Mouse (Mus musculus) lung, postnatal 0 days (tissue): Measurements from ENCODE around the gene Cd3d. TPM values are rescaled to one million over a fixed set of nuclear protein-coding genes. Genes with fewer than 3 reads are reported as not detected.

Experiments
- ATAC-seq: fragments of 200-750 bp; cut with Nextera tagmentation; 2 replicates; pipeline ENCODE4 v1.8.0; 2017; ENCODE audit warnings: moderate library complexity
- DNase-seq: peaks from one replicate; pipeline ENCODE4 v3.0.0-alpha.2; 2016; ENCODE audit warnings: low spot score
- H3K27ac ChIP-seq: fragments of 300-500 bp; sonication (generic); 2 replicates; pipeline ENCODE4 v1.5.1; 2014; ENCODE audit warnings: antibody characterized with exemption, mild to moderate bottlenecking, low read length, mixed read lengths
- H3K27me3 ChIP-seq: fragments of 300-500 bp; sonication (generic); replicated peaks from 2 replicates; pipeline ENCODE4 v1.6.1; 2014; ENCODE audit warnings: low read length, mixed read lengths; ENCODE audit not compliant: insufficient read depth
- H3K36me3 ChIP-seq: fragments of 300-500 bp; sonication (generic); 2 replicates; pipeline ENCODE4 v1.6.1; 2014; ENCODE audit warnings: low read length, mixed read lengths; ENCODE audit not compliant: insufficient read depth
- H3K4me1 ChIP-seq: fragments of 300-500 bp; sonication (generic); 2 replicates; pipeline ENCODE4 v1.6.1; 2014; ENCODE audit warnings: antibody characterized with exemption, low read depth, low read length, mixed read lengths; ENCODE audit not compliant: insufficient read depth
- H3K4me2 ChIP-seq: fragments of 300-500 bp; sonication (generic); replicated peaks from 2 replicates; pipeline ENCODE4 v1.6.1; 2014; ENCODE audit warnings: low read depth, mild to moderate bottlenecking, low read length, moderate library complexity, mixed read lengths
- H3K4me3 ChIP-seq: fragments of 300-500 bp; sonication (generic); 2 replicates; pipeline ENCODE4 v1.5.1; 2014; ENCODE audit warnings: low read depth, low read length
- H3K9ac ChIP-seq: fragments of 300-500 bp; sonication (generic); replicated peaks from 2 replicates; pipeline ENCODE4 v1.6.1; 2014; ENCODE audit warnings: low read depth, mild to moderate bottlenecking
- H3K9me3 ChIP-seq: fragments of 300-500 bp; sonication (generic); 2 replicates; pipeline ENCODE4 v1.6.1; 2016; ENCODE audit warnings: low read length, mixed read lengths
- CTCF ChIP-seq: IDR thresholded peaks from 2 replicates; pipeline ENCODE4 v1.5.1; 2016; ENCODE audit warnings: antibody characterized with exemption, mild to moderate bottlenecking
- EP300 ChIP-seq: IDR thresholded peaks from 2 replicates; pipeline ENCODE4 v1.6.1; 2016; ENCODE audit warnings: antibody characterized with exemption, mild to moderate bottlenecking, control low read depth
- WGBS: fragments of 180-500 bp; shearing (Covaris S2); extraction: QIAGEN DNeasy Blood & Tissue Kit; methylation state at CpG from one replicate; pipeline ENCODE4 v1.1.7; 2014; 5-methylcytosine and 5-hydroxymethylcytosine counted together
- polyA plus RNA-seq: library from polyadenylated mRNA; unstranded; fragments of >200 nt; fragmentation: Nextera tagmentation; extraction: Ambion mirVana; gene quantifications from 2 replicates; pipeline ENCODE4 v1.2.1, GENCODE M21; 2015

The Cd3d gene
- polyA plus RNA-seq, 1 experiment from 2014 or later: 0.39 TPM

DNA sequence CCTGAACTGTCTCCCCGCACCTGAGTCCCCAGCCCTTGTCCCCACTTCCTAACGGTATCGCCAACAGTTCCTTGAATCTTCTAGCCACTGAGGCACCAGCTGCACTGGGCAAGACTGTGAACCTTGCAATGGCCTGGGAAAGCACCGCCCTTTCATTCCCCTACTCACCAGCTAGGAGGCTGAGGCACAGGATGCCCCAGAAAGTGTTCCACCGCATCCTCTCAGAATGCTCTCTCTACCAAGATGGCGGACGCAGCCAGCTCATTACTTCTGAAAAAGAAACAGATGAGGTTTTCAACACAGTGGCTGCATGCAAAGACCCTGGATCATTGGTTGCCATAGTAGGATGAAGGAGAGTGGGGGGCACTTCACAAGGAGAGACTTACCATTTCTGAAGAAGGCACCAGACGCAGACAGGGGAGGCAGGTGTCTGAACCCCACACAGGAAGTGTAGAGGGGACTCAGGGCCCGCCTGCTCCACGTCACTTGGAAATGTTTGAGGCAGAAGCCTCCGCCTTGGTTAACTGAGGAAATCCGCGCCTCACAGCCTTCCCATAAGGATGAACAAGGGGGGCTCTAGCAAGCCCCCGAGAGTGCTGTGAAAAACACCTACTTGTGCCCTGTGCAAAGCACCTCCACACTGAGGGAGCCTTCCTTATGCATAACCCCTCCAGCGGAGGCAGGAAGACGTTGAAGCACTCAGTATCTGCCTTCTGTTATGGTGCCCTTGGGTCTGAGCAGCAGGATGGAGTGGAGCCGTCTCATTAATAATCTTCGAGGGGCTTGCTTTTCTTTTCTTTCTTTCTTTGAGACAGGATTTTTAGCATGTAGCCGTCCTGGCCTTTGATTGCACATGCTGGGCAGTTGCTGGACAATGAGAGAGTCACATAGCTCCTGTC lies 27.8 kb downstream of the Cd3d start, which contains the start of gene Cd3e:
Cd3e (minus strand) TSS at position 448 of the 899 bp plus-strand sequence.
- WGBS: 82% methylated on average over 19 of the region's 19 CpGs
- ATAC-seq (no peak), DNase-seq (no peak)
- Histone ChIP-seq H3K27ac (no peak within 1 kb of the TSS), H3K36me3 (no peaks in the 10 kb centered on the region), H3K9ac (no peak within 1 kb of the TSS), H3K4me1 (no peaks in the 10 kb centered on the region), H3K27me3 (no peaks in the 10 kb centered on the region), H3K9me3 (no peaks in the 10 kb centered on the region), H3K4me3 (no peak within 1 kb of the TSS), H3K4me2 (no peak within 1 kb of the TSS)
- TF ChIP-seq EP300 (no peak), CTCF (no peak)

DNA sequence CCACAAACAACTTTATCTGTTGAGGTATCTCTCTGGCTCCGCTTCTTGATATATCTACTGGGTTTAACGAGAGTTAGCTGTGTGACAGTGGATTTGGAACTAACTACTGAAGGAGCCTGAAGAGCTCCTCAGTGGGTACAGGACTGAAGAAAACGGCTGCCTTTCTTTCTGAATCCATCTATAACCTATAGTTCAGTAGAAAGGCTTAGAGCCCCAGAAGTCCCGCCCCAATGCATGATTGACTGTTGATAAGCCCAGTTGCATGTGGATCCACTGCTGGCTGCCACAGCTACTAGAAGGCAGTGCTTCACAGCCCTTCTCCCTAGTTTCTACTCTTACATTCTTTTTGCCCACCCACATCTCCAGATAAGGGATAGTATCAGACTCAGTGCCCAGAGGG lies 28.9 kb downstream of the Cd3d start:
- no peaks in the 10 kb centered on the region for H3K4me1 ChIP-seq
- H3K27ac ChIP-seq: no peak overlapping the region
- H3K9ac ChIP-seq: no peak overlapping the region
- no peak for ATAC-seq
- DNase-seq: peak; percentile 11
- WGBS: 59% methylated on average over 4 of the region's 4 CpGs
- H3K4me3 ChIP-seq: no peak overlapping the region
- H3K27me3 ChIP-seq: no peaks in the 10 kb centered on the region
- no peaks in the 10 kb centered on the region for H3K9me3 ChIP-seq
- no peaks in the 10 kb centered on the region for H3K36me3 ChIP-seq
- no peak overlapping the region for H3K4me2 ChIP-seq
- TF ChIP-seq EP300 (no peak), CTCF (no peak)

DNA sequence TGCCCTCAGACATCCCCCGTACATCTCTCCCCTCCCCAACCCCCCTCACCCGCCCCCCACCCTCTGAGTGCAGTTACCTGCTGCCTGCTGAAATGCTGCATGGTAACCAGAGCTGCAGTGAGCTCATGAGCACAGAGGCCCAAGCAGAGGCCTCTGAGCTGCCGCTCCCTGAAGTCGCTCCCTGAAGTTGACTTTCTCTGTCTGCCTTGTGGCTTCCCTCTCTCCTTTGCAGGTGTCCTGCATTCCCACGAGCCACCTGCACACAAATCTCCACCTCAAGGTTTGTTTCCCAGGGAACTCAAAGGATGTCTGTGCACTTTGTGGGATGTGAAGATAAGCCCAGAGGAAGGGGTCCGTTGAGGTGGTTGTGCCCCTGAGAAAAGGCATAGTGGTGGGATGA lies 29.7 kb downstream of the Cd3d start:
- WGBS: 34% methylated on average over 6 of the region's 6 CpGs
- no peaks in the 10 kb centered on the region for H3K4me1 ChIP-seq
- H3K36me3 ChIP-seq: no peaks in the 10 kb centered on the region
- ATAC-seq (no peak), DNase-seq (no peak)
- no peaks in the 10 kb centered on the region for H3K9me3 ChIP-seq
- no peak overlapping the region for H3K27ac ChIP-seq
- H3K9ac ChIP-seq: no peak overlapping the region
- no peak overlapping the region for H3K4me2 ChIP-seq
- no peak overlapping the region for H3K4me3 ChIP-seq
- no peak for TF ChIP-seq EP300
- TF ChIP-seq CTCF: no peak
- no peaks in the 10 kb centered on the region for H3K27me3 ChIP-seq

DNA sequence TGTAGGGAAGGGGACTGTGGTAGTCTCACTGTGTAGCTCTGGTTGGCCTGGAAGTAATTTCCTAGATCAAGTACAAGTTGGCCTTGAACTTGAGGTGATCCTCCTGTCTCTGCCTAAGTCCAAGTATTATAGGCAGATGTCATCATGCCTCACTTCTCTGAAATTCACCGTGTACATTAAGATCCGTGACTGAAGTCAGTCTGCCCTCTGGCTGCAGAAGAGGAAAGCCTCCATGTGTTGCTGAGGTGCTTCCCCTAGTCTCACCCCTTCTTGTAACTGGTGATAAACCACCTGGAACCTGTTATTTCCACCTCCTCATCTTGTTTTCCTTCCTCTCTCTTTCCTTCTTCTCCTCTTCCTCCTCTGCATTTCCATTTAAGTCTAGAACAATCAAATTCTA lies 33.3 kb downstream of the Cd3d start:
- H3K9ac ChIP-seq: no peak overlapping the region
- WGBS: 32% methylated on average over 2 of the region's 2 CpGs
- H3K27ac ChIP-seq: no peak overlapping the region

DNA sequence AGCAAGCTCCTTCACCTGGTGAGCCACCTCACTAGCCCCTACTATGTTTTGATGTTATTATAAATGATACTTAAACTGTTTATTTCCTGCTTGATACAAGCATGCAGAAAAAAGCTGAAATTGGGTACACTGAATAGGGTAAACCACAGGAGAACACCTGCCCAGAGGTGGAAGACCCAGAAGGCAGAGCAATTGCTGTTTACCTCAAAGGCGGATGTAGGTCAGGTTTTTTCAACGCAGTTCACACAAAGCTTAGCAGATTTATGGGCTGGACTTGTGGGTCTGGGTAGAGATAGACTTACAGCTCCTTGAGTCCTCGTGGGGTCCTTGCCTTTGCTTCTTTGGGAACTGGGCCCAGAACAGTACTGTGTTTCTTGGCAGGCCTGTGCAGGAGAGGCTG lies 34.3 kb downstream of the Cd3d start:
- Histone ChIP-seq H3K27me3 (no peaks in the 10 kb centered on the region), H3K4me3 (no peak overlapping the region), H3K27ac (no peak overlapping the region), H3K9me3 (no peaks in the 10 kb centered on the region), H3K4me1 (no peaks in the 10 kb centered on the region), H3K9ac (no peak overlapping the region), H3K4me2 (no peak overlapping the region), H3K36me3 (no peaks in the 10 kb centered on the region)
- WGBS: 63% methylated on average over 3 of the region's 3 CpGs
- no peak for TF ChIP-seq EP300
- no peak for TF ChIP-seq CTCF
- ATAC-seq: no peak
- DNase-seq: no peak

More for the DNA sequence above, 33.3 kb downstream of the Cd3d start:
- TF ChIP-seq EP300 (no peak), CTCF (no peak)
- Histone ChIP-seq H3K4me2 (no peak overlapping the region), H3K4me1 (no peaks in the 10 kb centered on the region), H3K27me3 (no peaks in the 10 kb centered on the region), H3K9me3 (no peaks in the 10 kb centered on the region), H3K4me3 (no peak overlapping the region), H3K36me3 (no peaks in the 10 kb centered on the region)
- ATAC-seq (no peak), DNase-seq (no peak)

DNA sequence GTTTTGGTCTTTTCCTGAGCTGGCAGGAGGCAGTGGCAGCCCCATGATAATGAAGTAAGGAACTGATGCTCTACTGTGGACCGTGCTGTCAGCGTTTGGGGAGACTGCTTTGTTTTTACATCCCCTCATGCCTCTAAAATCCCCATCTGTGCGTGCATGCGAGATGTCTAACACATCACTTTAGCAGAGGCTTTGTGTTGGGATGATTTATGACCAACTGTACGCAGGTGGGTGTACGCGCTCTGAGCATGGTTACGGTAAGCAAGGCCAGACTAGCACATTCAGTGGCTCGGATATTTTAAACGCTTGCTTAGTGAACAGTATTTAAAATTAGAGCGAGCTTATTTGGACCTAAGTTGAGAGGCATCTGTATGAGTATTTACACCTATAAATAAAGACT lies 36.4 kb downstream of the Cd3d start:
- WGBS: 81% methylated on average over 11 of the region's 11 CpGs
- TF ChIP-seq EP300: no peak
- TF ChIP-seq CTCF: no peak

More for the DNA sequence above, 36.4 kb downstream of the Cd3d start:
- no peak overlapping the region for H3K27ac ChIP-seq
- H3K36me3 ChIP-seq: no peaks in the 10 kb centered on the region
- no peak for DNase-seq
- no peak overlapping the region for H3K9ac ChIP-seq
- H3K9me3 ChIP-seq: no peaks in the 10 kb centered on the region
- H3K4me3 ChIP-seq: no peak overlapping the region
- no peaks in the 10 kb centered on the region for H3K4me1 ChIP-seq
- no peaks in the 10 kb centered on the region for H3K27me3 ChIP-seq
- no peak for ATAC-seq
- H3K4me2 ChIP-seq: no peak overlapping the region
